Mouse (Mus musculus) brown adipose tissue, adult 24 weeks (tissue): ENCODE results near the gene Arhgef19. TPM values are rescaled to one million over a fixed set of nuclear protein-coding genes. Genes with fewer than 3 reads are reported as not detected.
A peak's percentile ranks its signal among the peaks of the same experiment; 100 is the strongest.

Source experiments
- H3K27ac ChIP-seq: fragments of 200-500 bp; replicated peaks from 2 replicates; pipeline ENCODE4 v1.5.1; 2012; ENCODE audit warnings: low read depth, mild to moderate bottlenecking, low read length
- H3K4me1 ChIP-seq: fragments of 200-500 bp; 2 replicates; pipeline ENCODE4 v1.6.1; 2012; ENCODE audit warnings: low read length, mixed read lengths; ENCODE audit not compliant: control insufficient read depth, insufficient read depth, insufficient read length
- H3K4me3 ChIP-seq: fragments of 200-500 bp; 2 replicates; pipeline ENCODE4 v1.5.1; 2012; ENCODE audit warnings: low read depth, mild to moderate bottlenecking, low read length, moderate library complexity; ENCODE audit not compliant: insufficient read depth
- polyA plus RNA-seq: library from polyadenylated mRNA; stranded (reverse); fragments of >200 nt; gene quantifications from 2 replicates; pipeline ENCODE4 v1.2.4, GENCODE M21; 2012; ENCODE audit not compliant: missing spikeins, insufficient read depth, insufficient read length

Gene Arhgef19
- polyA plus RNA-seq: 3.2 and 3.6 TPM in 2 replicates

GRCm38 (mm10) chr4:141239388-141240125 is at the start of gene Arhgef19:
TSS of gene Arhgef19 (plus strand) at chr4:141239499.
- Histone ChIP-seq H3K27ac (0 out of 2 replicates have a peak within 1 kb of the TSS, but pooled peaks have one; percentile 43), H3K4me1 (peaks cover 19% of the 10 kb centered on the region)

GRCm38 (mm10) chr4:141191294-141191693 is 48.0 kb upstream of the Arhgef19 start:
- Histone ChIP-seq H3K4me3 (no peak overlapping the region), H3K27ac (no peak overlapping the region), H3K4me1 (peaks cover 5% of the 10 kb centered on the region)

More at GRCm38 (mm10) chr4:141239388-141240125, at the start of gene Arhgef19:
- H3K4me3 ChIP-seq: peak within 1 kb of the TSS; percentile 40

GRCm38 (mm10) chr4:141194553-141194952 is 44.7 kb upstream of the Arhgef19 start:
- H3K27ac ChIP-seq: no peak overlapping the region
- H3K4me1 ChIP-seq: no peaks in the 10 kb centered on the region
- no peak overlapping the region for H3K4me3 ChIP-seq

GRCm38 (mm10) chr4:141196981-141197685 is 42.2 kb upstream of the Arhgef19 start:
- Histone ChIP-seq H3K27ac (no peak overlapping the region), H3K4me1 (no peaks in the 10 kb centered on the region), H3K4me3 (no peak overlapping the region)

- Histone ChIP-seq H3K4me3 (no peak overlapping the region), H3K27ac (no peak overlapping the region), H3K4me1 (no peaks in the 10 kb centered on the region)
These were observed 41.6 kb upstream of the Arhgef19 start for GRCm38 (mm10) chr4:141197686-141198035.

GRCm38 (mm10) chr4:141200906-141201305 is 38.4 kb upstream of the Arhgef19 start:
- H3K4me1 ChIP-seq: no peaks in the 10 kb centered on the region
- peak overlapping the region; percentile 4 for H3K27ac ChIP-seq
- H3K4me3 ChIP-seq: no peak overlapping the region

GRCm38 (mm10) chr4:141202192-141202591 is 37.1 kb upstream of the Arhgef19 start:
- H3K4me3 ChIP-seq: no peak overlapping the region
- no peak overlapping the region for H3K27ac ChIP-seq
- H3K4me1 ChIP-seq: no peaks in the 10 kb centered on the region

- H3K4me1 ChIP-seq: no peaks in the 10 kb centered on the region
- H3K27ac ChIP-seq: no peak overlapping the region
- no peak overlapping the region for H3K4me3 ChIP-seq
These were observed 34.7 kb upstream of the Arhgef19 start for GRCm38 (mm10) chr4:141204580-141205061.

GRCm38 (mm10) chr4:141207081-141207480 is 32.2 kb upstream of the Arhgef19 start:
- Histone ChIP-seq H3K27ac (no peak overlapping the region), H3K4me3 (no peak overlapping the region), H3K4me1 (peaks cover 4% of the 10 kb centered on the region; the same call in 1 of the 2 replicates)

- Histone ChIP-seq H3K4me1 (peaks cover 4% of the 10 kb centered on the region; the same call in 1 of the 2 replicates), H3K4me3 (peak overlapping the region; percentile 68), H3K27ac (peak overlapping the region; percentile 99)
These were observed 28.6 kb upstream of the Arhgef19 start for GRCm38 (mm10) chr4:141210524-141211219.

- H3K27ac ChIP-seq: no peak overlapping the region
- no peak overlapping the region for H3K4me3 ChIP-seq
These were observed 27.7 kb upstream of the Arhgef19 start for GRCm38 (mm10) chr4:141211646-141212045.

GRCm38 (mm10) chr4:141212892-141213291 is 26.4 kb upstream of the Arhgef19 start:
- Histone ChIP-seq H3K27ac (no peak overlapping the region), H3K4me1 (peaks cover 4% of the 10 kb centered on the region; the same call in 1 of the 2 replicates), H3K4me3 (no peak overlapping the region; the same call in 1 of the 2 replicates)

More at GRCm38 (mm10) chr4:141211646-141212045, 27.7 kb upstream of the Arhgef19 start:
- peaks cover 4% of the 10 kb centered on the region; the same call in 1 of the 2 replicates for H3K4me1 ChIP-seq

GRCm38 (mm10) chr4:141213342-141213741 is 26.0 kb upstream of the Arhgef19 start:
- H3K27ac ChIP-seq: no peak overlapping the region
- H3K4me1 ChIP-seq: peaks cover 4% of the 10 kb centered on the region; the same call in 1 of the 2 replicates
- H3K4me3 ChIP-seq: peak overlapping the region; percentile 31; the same call in 1 of the 2 replicates

- peak within 1 kb of the TSS; percentile 69 for H3K4me3 ChIP-seq
- H3K4me1 ChIP-seq: peaks cover 4% of the 10 kb centered on the region; the same call in 1 of the 2 replicates
- H3K27ac ChIP-seq: no peak within 1 kb of the TSS
These were observed 25.4 kb upstream of the Arhgef19 start, which contains the start of gene Rsg1 for GRCm38 (mm10) chr4:141213770-141214336. TSS of gene Rsg1 (plus strand) at chr4:141213956.
